Mouse (Mus musculus) liver, embryonic 11.5 days (tissue): ENCODE measurements at regions not wholly inside any gene's neighbourhood (a gene's known extent, or its start where the extent isn't known, plus 50 kb on each side); places are given as distances from the start of the nearest gene placed in this dataset.

Experiments
- ATAC-seq: fragments of 200-750 bp; cut with Nextera tagmentation; replicated peaks from 2 replicates; pipeline ENCODE4 v1.8.0; 2017; ENCODE audit warnings: moderate number of reproducible peaks, mild to moderate bottlenecking, moderate TSS enrichment, moderate library complexity; ENCODE audit not compliant: low FRiP score
- DNase-seq: peaks from one replicate; pipeline ENCODE4 v3.0.0-alpha.2; 2017; ENCODE audit warnings: low spot score
- H3K27ac ChIP-seq: fragments of 300-500 bp; sonication (generic); 2 replicates; pipeline ENCODE4 v1.5.1; 2014; ENCODE audit warnings: mild to moderate bottlenecking, low read depth, low read length, control low read depth
- H3K27me3 ChIP-seq: fragments of 300-500 bp; sonication (generic); replicated peaks from 2 replicates; pipeline ENCODE4 v1.6.1; 2014; ENCODE audit warnings: low read length, mixed read lengths; ENCODE audit not compliant: control insufficient read depth, insufficient read depth
- H3K36me3 ChIP-seq: fragments of 300-500 bp; sonication (generic); 2 replicates; pipeline ENCODE4 v1.6.1; 2014; ENCODE audit warnings: mild to moderate bottlenecking, low read length, moderate library complexity, mixed read lengths; ENCODE audit not compliant: control insufficient read depth, insufficient read depth
- H3K4me1 ChIP-seq: fragments of 300-500 bp; sonication (generic); replicated peaks from 2 replicates; pipeline ENCODE4 v1.6.1; 2014; ENCODE audit warnings: low read length, mixed read lengths; ENCODE audit not compliant: control insufficient read depth, insufficient read depth
- H3K4me2 ChIP-seq: fragments of 300-500 bp; sonication (generic); 2 replicates; pipeline ENCODE4 v1.6.1; 2014; ENCODE audit warnings: mild to moderate bottlenecking, control low read depth, moderate library complexity
- H3K4me3 ChIP-seq: fragments of 300-500 bp; sonication (generic); 2 replicates; pipeline ENCODE4 v1.5.1; 2014; ENCODE audit warnings: low read depth, low read length, control low read depth
- H3K9ac ChIP-seq: fragments of 300-500 bp; sonication (generic); 2 replicates; pipeline ENCODE4 v1.6.1; 2014; ENCODE audit warnings: low read depth, low read length, control low read depth
- H3K9me3 ChIP-seq: fragments of 300-500 bp; sonication (generic); 2 replicates; pipeline ENCODE4 v1.6.1; 2016; ENCODE audit warnings: low read length, inconsistent platforms, mixed read lengths; ENCODE audit not compliant: control insufficient read depth
- WGBS: fragments of 180-500 bp; shearing (Covaris S2); extraction: QIAGEN DNeasy Blood & Tissue Kit; methylation state at CpG from one replicate; pipeline ENCODE4 v1.1.7; 2014; 5-methylcytosine and 5-hydroxymethylcytosine counted together

DNA sequence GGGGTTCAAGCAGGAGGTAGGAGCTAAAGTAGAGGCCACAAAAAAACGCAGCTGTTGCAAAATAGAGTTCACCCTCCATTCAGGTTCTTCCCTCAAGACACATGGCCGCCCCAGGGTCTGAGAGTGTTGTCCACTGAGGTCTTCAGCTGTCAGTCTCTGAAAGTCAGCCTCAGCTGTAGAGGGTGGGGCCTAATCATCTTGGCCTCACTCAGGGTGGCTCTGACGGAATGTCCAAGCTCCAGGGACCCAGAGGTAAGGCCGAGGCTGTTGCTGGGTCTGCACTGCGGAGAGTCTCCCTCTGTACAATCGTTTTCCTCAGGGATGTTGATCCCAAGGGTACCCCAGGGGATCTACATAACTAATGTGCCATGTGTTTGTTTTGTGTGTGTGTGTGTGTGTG, 55.2 kb upstream of the Ptgfrn start:
- Histone ChIP-seq H3K4me1 (peaks cover 5% of the 10 kb centered on the region), H3K9me3 (no peaks in the 10 kb centered on the region)
- no peak for DNase-seq

DNA sequence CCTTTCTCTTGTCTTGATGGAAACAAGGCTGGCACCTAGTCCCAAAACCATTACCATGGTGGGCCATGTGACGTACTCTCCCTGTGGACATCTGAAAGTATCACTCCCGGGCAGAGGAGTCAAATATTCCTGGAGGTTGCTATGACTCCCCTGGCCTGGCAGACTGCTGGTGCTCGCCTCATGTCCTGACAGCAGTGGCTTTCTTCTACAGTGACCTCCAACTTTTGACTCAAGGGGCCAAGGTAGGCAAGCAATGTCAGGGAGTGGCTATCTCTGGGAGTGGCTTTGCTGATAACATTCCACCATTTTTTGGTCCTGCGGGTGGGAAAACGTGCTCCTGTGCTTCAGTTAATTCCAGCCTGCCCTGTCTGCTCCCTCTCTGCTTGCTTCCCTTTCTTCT, 54.7 kb upstream of the Ptgfrn start:
- H3K4me2 ChIP-seq: no peak overlapping the region
- ATAC-seq (no peak), DNase-seq (no peak)
- H3K27ac ChIP-seq: no peak overlapping the region
- H3K4me1 ChIP-seq: peaks cover 5% of the 10 kb centered on the region
- H3K4me3 ChIP-seq: no peak overlapping the region
- WGBS: 59% methylated on average over 5 of the region's 5 CpGs
- H3K36me3 ChIP-seq: no peaks in the 10 kb centered on the region
- H3K9me3 ChIP-seq: no peaks in the 10 kb centered on the region
- H3K27me3 ChIP-seq: no peaks in the 10 kb centered on the region
- no peak overlapping the region for H3K9ac ChIP-seq

More for the DNA sequence above, 55.2 kb upstream of the Ptgfrn start:
- Histone ChIP-seq H3K36me3 (no peaks in the 10 kb centered on the region), H3K4me2 (no peak overlapping the region), H3K4me3 (no peak overlapping the region), H3K27me3 (no peaks in the 10 kb centered on the region), H3K9ac (no peak overlapping the region), H3K27ac (no peak overlapping the region)
- 64% methylated on average over 6 of the region's 6 CpGs for WGBS
- ATAC-seq: no peak

DNA sequence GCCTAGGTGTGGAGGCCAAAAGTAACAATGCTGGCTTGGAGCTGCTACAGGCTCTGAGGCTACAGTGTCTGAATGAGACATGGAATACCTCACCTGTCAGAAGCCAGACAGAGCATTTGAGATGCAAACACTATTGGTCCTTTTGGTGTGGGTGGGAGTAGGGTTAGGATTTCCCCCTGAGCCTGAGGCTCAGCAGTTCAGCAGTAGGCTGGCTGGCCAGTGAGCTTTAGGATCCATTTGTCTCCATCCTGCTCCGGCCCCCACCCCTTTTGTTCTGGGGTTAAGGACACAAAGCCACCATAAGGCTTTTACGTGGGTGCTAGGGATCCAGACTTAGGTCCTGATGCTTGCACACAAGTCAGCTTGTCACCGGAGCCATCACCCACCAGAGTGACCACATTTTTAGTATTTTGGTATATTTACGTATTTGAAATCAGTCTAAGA, 53.9 kb upstream of the Ptgfrn start:
- Histone ChIP-seq H3K9ac (no peak overlapping the region), H3K4me1 (peaks cover 5% of the 10 kb centered on the region), H3K27ac (no peak overlapping the region), H3K36me3 (no peaks in the 10 kb centered on the region), H3K27me3 (no peaks in the 10 kb centered on the region), H3K9me3 (no peaks in the 10 kb centered on the region), H3K4me2 (no peak overlapping the region), H3K4me3 (no peak overlapping the region)
- WGBS: 71% methylated on average over 4 of the region's 4 CpGs
- no peak for ATAC-seq
- no peak for DNase-seq

DNA sequence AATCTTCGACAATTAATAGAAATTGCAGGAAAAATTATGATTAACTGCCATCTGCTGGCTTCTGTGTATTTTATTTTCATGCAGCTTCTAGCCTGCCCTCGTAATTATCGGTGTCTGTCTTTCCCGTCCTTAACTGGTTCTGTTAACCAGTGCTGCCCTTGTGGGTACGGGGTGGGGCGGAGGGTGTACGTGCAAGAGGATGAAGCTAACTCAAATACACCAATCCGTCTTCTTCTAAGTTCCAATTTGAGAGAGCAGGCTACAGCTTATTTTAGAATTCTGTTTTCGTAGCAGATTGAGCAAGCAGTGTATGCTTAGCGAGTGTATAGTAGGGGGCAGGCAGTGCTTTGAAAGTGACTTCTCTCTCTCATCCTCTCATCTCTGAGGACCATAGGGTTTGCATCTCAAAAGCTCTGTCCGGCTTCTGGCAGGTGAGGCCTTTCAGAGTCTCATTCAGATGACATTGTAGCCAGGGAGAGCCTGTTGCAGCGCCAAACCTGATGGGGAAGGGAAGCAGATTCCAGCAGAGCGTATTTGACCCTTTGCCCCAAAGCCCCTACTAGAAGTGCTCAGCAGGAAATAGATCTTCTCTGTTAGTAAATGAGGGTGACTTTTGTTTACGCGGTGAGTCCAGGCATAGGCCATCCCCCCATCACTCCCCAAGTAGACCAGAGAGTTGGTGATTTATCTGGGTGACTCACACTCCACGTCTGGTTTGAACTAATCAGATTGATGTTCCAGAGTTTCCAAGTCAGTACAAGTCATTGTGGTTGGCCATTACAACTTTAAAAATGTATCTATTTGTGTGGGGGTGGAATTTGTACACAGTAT, 53.3 kb upstream of the Ptgfrn start:
- no peak overlapping the region for H3K27ac ChIP-seq
- no peak for DNase-seq
- H3K4me2 ChIP-seq: no peak overlapping the region
- no peaks in the 10 kb centered on the region for H3K36me3 ChIP-seq
- H3K9ac ChIP-seq: no peak overlapping the region
- WGBS: 44% methylated on average over 16 of the region's 16 CpGs
- H3K9me3 ChIP-seq: no peaks in the 10 kb centered on the region
- no peak for ATAC-seq
- peaks cover 5% of the 10 kb centered on the region for H3K4me1 ChIP-seq
- H3K4me3 ChIP-seq: no peak overlapping the region
- no peaks in the 10 kb centered on the region for H3K27me3 ChIP-seq

DNA sequence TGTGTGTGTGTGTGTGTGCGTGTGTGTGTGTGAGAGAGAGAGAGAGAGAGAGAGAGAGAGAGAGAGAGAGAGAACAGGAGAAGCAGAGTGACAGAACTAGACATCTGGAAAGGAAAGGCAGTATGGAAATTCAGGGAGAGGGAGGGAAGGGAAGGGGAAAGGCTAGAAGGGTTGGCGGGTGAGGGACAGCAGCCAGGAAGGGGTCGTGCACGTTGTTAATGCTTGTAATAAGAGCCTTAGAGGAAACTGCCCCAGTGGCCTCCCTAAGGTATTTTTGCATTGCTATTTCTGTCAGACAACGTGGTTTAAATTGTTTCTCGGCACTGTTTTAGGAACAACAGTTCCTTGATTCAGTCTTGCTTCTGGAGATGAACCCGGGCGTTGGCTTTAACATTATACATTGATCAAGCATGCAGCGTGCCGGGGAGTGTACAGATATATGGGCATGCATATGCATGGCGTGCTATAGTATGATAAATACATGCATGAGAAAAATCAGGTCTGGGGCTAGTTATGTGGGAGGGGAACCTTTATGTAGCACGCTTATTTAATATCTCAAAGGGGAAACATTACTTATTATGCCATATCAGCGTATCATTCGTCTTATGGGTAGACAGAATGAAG, 52.6 kb upstream of the Ptgfrn start:
- H3K27ac ChIP-seq: no peak overlapping the region
- WGBS: 55% methylated on average over 14 of the region's 14 CpGs
- DNase-seq: no peak

DNA sequence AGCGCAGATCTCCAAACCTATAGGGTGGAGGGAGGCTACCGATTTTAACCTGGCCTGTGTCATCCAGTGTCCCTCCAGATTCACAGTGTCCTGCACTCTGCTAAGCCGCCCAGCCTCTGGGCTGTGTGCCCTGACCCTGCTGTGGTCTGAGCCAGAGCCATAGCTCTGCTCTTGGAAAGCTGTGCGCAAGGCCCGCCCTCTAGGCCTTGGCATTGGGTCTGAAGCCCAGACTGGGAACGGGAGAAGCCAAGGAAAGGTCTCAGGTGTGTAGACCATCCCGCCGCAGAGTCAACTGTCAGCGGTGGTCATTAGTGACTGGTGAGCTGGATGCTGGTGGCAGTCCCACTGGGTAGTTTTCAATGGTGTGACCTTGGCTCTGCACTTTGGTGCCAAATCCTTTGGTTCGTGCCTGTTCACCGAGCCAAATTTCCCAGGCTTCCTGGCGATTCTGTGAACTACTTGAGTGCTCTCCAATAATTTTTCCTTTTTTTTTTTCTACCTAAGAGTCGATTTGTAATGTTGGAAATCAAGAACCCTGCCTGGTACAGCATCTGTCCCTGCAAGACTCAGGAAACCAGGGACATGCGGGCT, 52.0 kb upstream of the Ptgfrn start:
- H3K9ac ChIP-seq: no peak overlapping the region
- H3K27ac ChIP-seq: no peak overlapping the region
- no peaks in the 10 kb centered on the region for H3K36me3 ChIP-seq
- H3K4me3 ChIP-seq: no peak overlapping the region
- ATAC-seq (no peak), DNase-seq (no peak)
- 59% methylated on average over 14 of the region's 14 CpGs for WGBS
- H3K9me3 ChIP-seq: no peaks in the 10 kb centered on the region
- H3K27me3 ChIP-seq: no peaks in the 10 kb centered on the region
- no peak overlapping the region for H3K4me2 ChIP-seq
- peaks cover 5% of the 10 kb centered on the region for H3K4me1 ChIP-seq

More for the DNA sequence above, 52.6 kb upstream of the Ptgfrn start:
- Histone ChIP-seq H3K9ac (no peak overlapping the region), H3K4me2 (no peak overlapping the region), H3K4me1 (peaks cover 5% of the 10 kb centered on the region), H3K9me3 (no peaks in the 10 kb centered on the region), H3K36me3 (no peaks in the 10 kb centered on the region), H3K27me3 (no peaks in the 10 kb centered on the region), H3K4me3 (no peak overlapping the region)
- ATAC-seq: no peak

DNA sequence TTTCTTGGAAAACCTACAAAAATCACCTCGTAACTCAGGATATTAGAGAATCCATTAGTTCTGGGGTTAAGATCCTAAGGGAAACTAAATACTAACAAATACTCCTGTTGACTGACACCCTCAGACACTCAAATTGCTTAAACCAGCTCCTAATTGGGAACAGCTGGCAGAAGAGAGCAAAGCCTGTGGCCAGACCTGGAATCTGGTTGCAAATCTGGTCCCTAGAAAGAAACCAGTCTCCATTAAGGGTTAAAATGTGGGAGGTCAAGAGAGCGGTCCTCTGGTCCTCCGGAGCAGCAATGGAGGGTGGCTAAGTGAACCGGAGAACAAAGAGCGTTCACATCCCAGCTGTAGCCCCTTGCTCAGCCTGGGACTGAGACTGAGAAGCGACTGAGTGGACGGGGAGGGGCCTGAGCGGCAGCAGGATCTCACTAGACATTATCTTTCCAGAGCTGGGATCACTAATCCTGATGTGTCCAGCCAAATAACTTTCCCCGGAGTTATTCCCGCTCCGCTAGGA, 51.4 kb upstream of the Ptgfrn start:
- 39% methylated on average over 11 of the region's 11 CpGs for WGBS
- Histone ChIP-seq H3K4me2 (no peak overlapping the region), H3K4me1 (peaks cover 5% of the 10 kb centered on the region), H3K9me3 (no peaks in the 10 kb centered on the region), H3K36me3 (no peaks in the 10 kb centered on the region), H3K4me3 (no peak overlapping the region), H3K9ac (no peak overlapping the region), H3K27me3 (no peaks in the 10 kb centered on the region), H3K27ac (no peak overlapping the region)
- ATAC-seq (no peak), DNase-seq (no peak)
